Mouse (Mus musculus): ENCODE data around the gene Ak9. TPM values are rescaled to one million over a fixed set of nuclear protein-coding genes. Genes with fewer than 3 reads are reported as not detected.
A peak's percentile ranks its signal among the peaks of the same experiment; 100 is the strongest.

The Ak9 gene
- polyA plus RNA-seq, 1 experiment, result 0.02 TPM

DNA sequence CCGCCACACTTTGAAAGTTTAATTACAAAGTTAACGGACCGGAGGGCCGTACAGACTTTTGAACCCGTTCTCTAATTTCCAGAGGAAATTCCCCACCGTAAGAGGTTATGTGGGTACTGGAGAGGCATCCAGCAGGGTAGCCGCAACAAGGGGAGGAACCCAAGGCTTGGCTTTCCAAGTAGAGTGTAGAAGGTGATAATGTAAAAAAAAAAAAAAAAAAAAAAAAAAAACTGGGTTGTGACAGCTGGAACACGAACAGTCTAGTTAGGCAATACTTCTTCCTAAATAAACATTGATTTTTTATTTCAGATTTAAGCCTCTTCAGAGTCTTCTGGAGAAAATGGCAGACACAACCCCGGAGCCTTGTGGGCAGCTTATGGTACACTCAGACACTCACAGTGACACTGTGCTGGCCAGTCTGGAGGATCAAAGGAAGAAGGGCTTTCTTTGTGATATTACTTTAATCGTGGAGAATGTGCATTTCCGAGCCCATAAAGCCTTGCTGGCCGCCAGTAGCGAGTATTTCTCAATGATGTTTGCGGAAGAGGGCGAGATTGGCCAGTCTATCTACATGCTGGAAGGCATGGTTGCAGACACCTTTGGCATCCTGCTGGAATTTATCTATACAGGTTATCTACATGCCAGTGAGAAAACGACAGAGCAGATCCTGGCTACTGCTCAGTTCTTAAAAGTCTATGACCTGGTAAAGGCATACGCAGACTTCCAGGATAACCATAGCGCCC, 147.2 kb downstream of the Ak9 start:
- TF ChIP-seq POLR2A (IDR thresholded peaks at IDR 0.05; ENCODE audit: low read depth, low read length), result no peak
- TF ChIP-seq CTCF (conservative IDR thresholded peaks at IDR 0.05; ENCODE audit: insufficient read depth, insufficient read length, low read depth, low read length), result no peak

DNA sequence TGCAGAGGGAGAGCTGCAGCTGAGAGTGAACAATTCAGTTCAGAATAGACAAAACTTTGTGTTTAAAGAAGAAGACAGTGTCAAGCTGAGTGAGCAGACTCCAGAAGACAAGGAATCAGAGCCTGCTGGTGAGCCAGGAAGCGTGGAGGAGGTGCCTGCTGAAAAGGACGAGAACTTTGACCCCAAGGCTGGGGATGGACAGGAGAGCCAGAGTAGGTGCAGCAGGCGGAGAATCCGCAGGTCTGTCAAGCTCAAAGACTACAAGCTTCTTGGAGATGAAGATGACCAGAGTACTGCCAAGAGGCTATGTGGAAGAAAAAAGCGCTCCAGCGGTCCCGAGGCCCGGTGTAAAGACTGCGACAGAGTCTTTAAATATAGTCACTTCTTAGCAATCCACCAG, 147.9 kb downstream of the Ak9 start:
- Histone ChIP-seq H3K27ac (ENCODE audit: insufficient read depth, low read depth, low read length) (no peak overlapping the region), H3K4me1 (ENCODE audit: control insufficient read depth, insufficient read depth, low read length) (peaks cover 10% of the 10 kb centered on the region), H3K4me3 (ENCODE audit: insufficient read depth, low read depth, low read length) (0 out of 2 replicates have a peak overlapping the region, but pooled peaks have one; percentile 4), H3K36me3 (ENCODE audit: control insufficient read depth, insufficient read depth, low read length) (peaks cover 2% of the 10 kb centered on the region; the same call in 1 of the 2 replicates), H3K27me3 (replicated peaks; ENCODE audit: control insufficient read depth, insufficient read depth, low read length) (no peaks in the 10 kb centered on the region)
- peak; percentile 90 for DNase-seq
- TF ChIP-seq CTCF (conservative IDR thresholded peaks at IDR 0.05; ENCODE audit: insufficient read depth, insufficient read length, low read depth, low read length), result no peak
- TF ChIP-seq POLR2A (IDR thresholded peaks at IDR 0.05; ENCODE audit: low read depth, low read length), result no peak
- WGBS, result 72% methylated on average over 9 of the region's 9 CpGs

More for the DNA sequence above, 147.2 kb downstream of the Ak9 start:
- Histone ChIP-seq H3K4me3 (ENCODE audit: insufficient read depth, low read depth, low read length) (peak overlapping the region; percentile 91), H3K4me1 (ENCODE audit: control insufficient read depth, insufficient read depth, low read length) (peaks cover 10% of the 10 kb centered on the region), H3K36me3 (ENCODE audit: control insufficient read depth, insufficient read depth, low read length) (peaks cover 2% of the 10 kb centered on the region; the same call in 1 of the 2 replicates), H3K27me3 (replicated peaks; ENCODE audit: control insufficient read depth, insufficient read depth, low read length) (no peaks in the 10 kb centered on the region), H3K27ac (ENCODE audit: insufficient read depth, low read depth, low read length) (peak overlapping the region; percentile 52)
- no peak for DNase-seq
- WGBS, result 46% methylated on average over 18 of the region's 18 CpGs

DNA sequence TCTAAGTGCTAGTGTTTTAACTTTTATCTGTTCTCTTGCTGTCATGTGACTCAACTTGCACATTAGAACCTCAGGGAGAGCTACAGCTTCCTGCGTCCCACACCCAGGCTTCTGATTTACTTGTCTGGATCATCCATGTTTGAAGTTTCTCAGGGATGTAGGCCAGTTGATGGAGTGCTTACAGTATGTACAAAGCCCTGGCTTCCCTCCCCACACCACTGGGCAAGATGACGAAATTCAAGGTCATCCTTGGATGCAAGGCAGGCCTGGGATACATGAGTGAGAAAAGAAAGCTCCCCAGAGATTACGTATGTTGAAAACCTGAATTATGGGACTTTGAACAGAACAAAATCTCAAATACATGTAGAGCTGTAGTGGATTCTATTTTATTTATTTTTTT, 149.0 kb downstream of the Ak9 start:
- no peak overlapping the region for H3K4me3 ChIP-seq (ENCODE audit: insufficient read depth, low read depth, low read length)
- no peak for DNase-seq
- H3K27me3 ChIP-seq (replicated peaks; ENCODE audit: control insufficient read depth, insufficient read depth, low read length), result no peaks in the 10 kb centered on the region
- H3K36me3 ChIP-seq (ENCODE audit: control insufficient read depth, insufficient read depth, low read length), result peaks cover 2% of the 10 kb centered on the region; the same call in 1 of the 2 replicates
- WGBS, result 81% methylated on average over 3 of the region's 3 CpGs
- H3K4me1 ChIP-seq (ENCODE audit: control insufficient read depth, insufficient read depth, low read length), result peaks cover 10% of the 10 kb centered on the region
- H3K27ac ChIP-seq (ENCODE audit: insufficient read depth, low read depth, low read length), result no peak overlapping the region
- TF ChIP-seq POLR2A (IDR thresholded peaks at IDR 0.05; ENCODE audit: low read depth, low read length), result no peak
- no peak for TF ChIP-seq CTCF (conservative IDR thresholded peaks at IDR 0.05; ENCODE audit: insufficient read depth, insufficient read length, low read depth, low read length)

DNA sequence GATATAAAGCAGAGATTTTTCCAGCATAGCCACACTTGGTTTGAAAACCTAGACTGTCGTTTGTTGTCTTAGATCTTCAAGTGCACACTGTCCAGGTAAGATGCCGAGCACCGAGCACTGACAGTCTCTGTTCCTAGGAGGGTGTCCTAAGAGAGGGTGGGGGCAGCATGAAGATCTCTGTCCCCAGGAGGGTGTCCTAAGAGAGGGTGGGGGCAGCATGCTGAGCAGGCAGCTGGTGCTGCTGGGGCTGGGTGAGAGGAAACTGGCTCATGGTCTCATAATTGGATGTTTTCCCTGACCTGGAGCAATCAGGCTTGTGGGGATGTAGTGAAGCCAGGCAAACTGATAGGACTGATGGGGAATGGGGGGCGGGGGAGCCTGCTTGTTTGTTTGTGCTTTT, 156.2 kb downstream of the Ak9 start:
- Histone ChIP-seq H3K4me3 (ENCODE audit: insufficient read depth, low read depth, low read length) (no peak overlapping the region), H3K4me1 (ENCODE audit: control insufficient read depth, insufficient read depth, low read length) (no peaks in the 10 kb centered on the region), H3K27me3 (replicated peaks; ENCODE audit: control insufficient read depth, insufficient read depth, low read length) (no peaks in the 10 kb centered on the region), H3K27ac (ENCODE audit: insufficient read depth, low read depth, low read length) (no peak overlapping the region), H3K36me3 (ENCODE audit: control insufficient read depth, insufficient read depth, low read length) (peaks cover 2% of the 10 kb centered on the region)
- WGBS, result 90% methylated on average over 4 of the region's 4 CpGs
- TF ChIP-seq POLR2A (IDR thresholded peaks at IDR 0.05; ENCODE audit: low read depth, low read length) (no peak), CTCF (conservative IDR thresholded peaks at IDR 0.05; ENCODE audit: insufficient read depth, insufficient read length, low read depth, low read length) (no peak)
- no peak for DNase-seq

DNA sequence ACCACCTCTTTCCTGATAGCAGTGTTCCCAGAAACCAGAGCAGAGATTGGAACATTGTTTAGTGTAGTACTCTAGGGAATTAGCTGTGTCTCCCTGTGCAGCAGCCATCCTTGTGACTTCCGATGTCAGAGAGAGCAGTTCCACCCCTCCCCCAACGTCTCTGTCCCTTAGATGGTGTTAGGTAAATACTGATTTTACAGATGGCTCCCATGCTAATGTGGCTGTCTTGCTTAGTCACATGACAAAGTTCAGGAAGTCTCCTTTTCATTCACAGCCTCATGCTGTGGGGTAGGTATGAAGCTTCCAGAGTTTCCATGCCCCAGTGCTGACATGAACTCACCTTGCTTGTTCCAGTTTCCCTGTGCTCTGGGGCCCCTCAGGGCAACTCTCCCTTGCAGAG, 156.7 kb downstream of the Ak9 start:
- Histone ChIP-seq H3K27me3 (replicated peaks; ENCODE audit: control insufficient read depth, insufficient read depth, low read length) (no peaks in the 10 kb centered on the region), H3K27ac (ENCODE audit: insufficient read depth, low read depth, low read length) (no peak overlapping the region), H3K4me3 (ENCODE audit: insufficient read depth, low read depth, low read length) (no peak overlapping the region), H3K4me1 (ENCODE audit: control insufficient read depth, insufficient read depth, low read length) (no peaks in the 10 kb centered on the region), H3K36me3 (ENCODE audit: control insufficient read depth, insufficient read depth, low read length) (peaks cover 2% of the 10 kb centered on the region)
- WGBS, result 22% methylated on average over 2 of the region's 2 CpGs
- no peak for DNase-seq
- TF ChIP-seq CTCF (conservative IDR thresholded peaks at IDR 0.05; ENCODE audit: insufficient read depth, insufficient read length, low read depth, low read length), result no peak
- no peak for TF ChIP-seq POLR2A (IDR thresholded peaks at IDR 0.05; ENCODE audit: low read depth, low read length)

DNA sequence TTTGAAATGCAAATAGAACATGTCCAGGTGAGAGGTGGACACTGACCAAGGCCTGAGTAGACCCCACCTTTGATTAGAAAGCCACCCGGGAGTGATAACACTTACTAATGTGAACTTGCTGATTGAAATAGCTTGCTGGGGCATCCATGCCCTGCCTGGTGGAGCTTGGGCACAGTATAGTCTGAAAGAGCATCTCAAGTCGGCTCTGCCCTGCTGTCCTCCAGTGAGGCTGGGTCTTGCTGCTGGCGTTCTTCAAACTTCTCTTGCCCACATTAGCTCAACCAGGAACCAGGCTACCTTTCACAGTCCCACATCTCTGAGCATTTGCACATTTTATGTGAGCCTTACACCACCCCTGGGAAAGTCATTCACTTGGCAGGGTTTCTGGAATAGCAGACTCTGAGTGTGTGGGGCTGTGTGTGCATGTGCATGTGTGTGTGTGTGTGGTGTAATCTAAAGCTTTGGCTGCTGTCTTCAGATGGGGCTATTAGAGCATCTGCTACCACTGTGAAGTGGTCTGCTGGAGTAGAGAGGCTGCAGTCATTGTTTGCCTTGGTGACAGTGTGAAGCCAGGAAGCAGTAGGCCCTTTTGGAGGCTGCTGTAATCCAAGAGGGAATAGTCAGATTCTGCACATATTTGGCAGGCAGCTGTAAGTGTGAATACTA, 157.4 kb downstream of the Ak9 start:
- no peak overlapping the region for H3K27ac ChIP-seq (ENCODE audit: insufficient read depth, low read depth, low read length)
- no peaks in the 10 kb centered on the region; the same call in none of the 2 replicates for H3K36me3 ChIP-seq (ENCODE audit: control insufficient read depth, insufficient read depth, low read length)
- 86% methylated on average over 3 of the region's 3 CpGs for WGBS
- no peaks in the 10 kb centered on the region for H3K4me1 ChIP-seq (ENCODE audit: control insufficient read depth, insufficient read depth, low read length)
- no peaks in the 10 kb centered on the region for H3K27me3 ChIP-seq (replicated peaks; ENCODE audit: control insufficient read depth, insufficient read depth, low read length)
- DNase-seq, result no peak
- TF ChIP-seq POLR2A (IDR thresholded peaks at IDR 0.05; ENCODE audit: low read depth, low read length) (no peak), CTCF (conservative IDR thresholded peaks at IDR 0.05; ENCODE audit: insufficient read depth, insufficient read length, low read depth, low read length) (no peak)
- no peak overlapping the region for H3K4me3 ChIP-seq (ENCODE audit: insufficient read depth, low read depth, low read length)

DNA sequence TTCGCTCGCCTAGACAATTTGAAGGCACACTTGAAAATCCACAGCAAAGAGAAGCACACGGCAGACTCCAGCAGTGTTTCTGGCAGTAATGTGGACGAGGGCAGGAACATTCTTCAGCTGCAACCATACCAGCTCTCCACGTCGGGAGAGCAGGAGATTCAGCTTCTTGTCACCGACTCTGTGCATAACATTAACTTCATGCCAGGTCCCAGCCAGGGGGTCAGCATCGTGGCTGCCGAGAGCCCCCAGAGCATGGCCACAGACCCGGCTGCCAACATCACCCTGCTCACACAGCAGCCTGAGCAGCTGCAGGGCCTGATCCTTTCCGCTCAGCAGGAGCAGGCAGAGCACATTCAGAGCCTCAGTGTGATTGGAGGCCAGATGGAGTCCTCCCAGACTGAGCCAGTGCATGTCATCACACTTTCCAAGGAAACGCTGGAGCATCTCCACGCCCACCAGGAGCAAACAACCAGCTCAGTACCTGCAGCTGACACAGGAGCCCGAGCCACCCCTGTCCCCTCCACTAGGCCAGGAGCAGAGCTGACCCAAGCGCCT, 160.7 kb downstream of the Ak9 start:
- TF ChIP-seq CTCF (conservative IDR thresholded peaks at IDR 0.05; ENCODE audit: insufficient read depth, insufficient read length, low read depth, low read length) (no peak), POLR2A (IDR thresholded peaks at IDR 0.05; ENCODE audit: low read depth, low read length) (no peak)
- Histone ChIP-seq H3K36me3 (ENCODE audit: control insufficient read depth, insufficient read depth, low read length) (no peaks in the 10 kb centered on the region; the same call in none of the 2 replicates), H3K4me3 (ENCODE audit: insufficient read depth, low read depth, low read length) (no peak overlapping the region), H3K27me3 (replicated peaks; ENCODE audit: control insufficient read depth, insufficient read depth, low read length) (no peaks in the 10 kb centered on the region), H3K4me1 (ENCODE audit: control insufficient read depth, insufficient read depth, low read length) (no peaks in the 10 kb centered on the region), H3K27ac (ENCODE audit: insufficient read depth, low read depth, low read length) (no peak overlapping the region)
- 70% methylated on average over 15 of the region's 15 CpGs for WGBS
- no peak for DNase-seq

Data from kidney, adult 2 months (tissue).